Mouse (Mus musculus): Measurements from ENCODE around the gene Fibcd1. TPM values are rescaled to one million over a fixed set of nuclear protein-coding genes. Genes with fewer than 3 reads are reported as not detected.

The Fibcd1 gene
- total and polyA plus RNA-seq, 2 experiments from 2014 or later = not detected

DNA sequence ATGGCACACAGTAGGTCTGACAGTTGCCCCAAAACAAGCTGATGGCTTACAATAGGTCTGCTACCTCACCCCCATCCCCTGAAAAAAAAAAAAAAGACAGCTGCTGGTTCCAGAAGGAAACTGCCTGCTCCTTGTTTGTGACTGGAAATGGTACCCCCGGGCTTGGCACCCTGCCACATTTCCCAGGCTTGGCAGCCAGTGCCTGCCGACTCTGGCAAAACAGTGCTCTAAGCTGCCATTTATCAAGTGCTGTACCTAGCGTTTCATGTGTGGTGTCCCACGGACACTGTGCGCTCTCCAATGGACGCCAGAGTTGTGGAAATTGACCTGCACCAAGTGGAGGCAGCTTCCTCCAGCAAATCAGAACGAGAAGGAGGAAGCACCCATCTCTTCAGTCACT lies 17.9 kb downstream of the Fibcd1 start:
- Histone ChIP-seq H3K4me3 (ENCODE audit: low read depth, low read length) (no peak overlapping the region), H3K36me3 (replicated peaks; ENCODE audit: control insufficient read depth, insufficient read depth, low read length) (no peaks in the 10 kb centered on the region), H3K9ac (replicated peaks; ENCODE audit: low read depth, low read length) (no peak overlapping the region), H3K4me1 (ENCODE audit: control insufficient read depth, insufficient read depth) (peaks cover 4% of the 10 kb centered on the region; the same call in 1 of the 2 replicates), H3K27me3 (ENCODE audit: control insufficient read depth, insufficient read depth, low read length) (peaks cover 29% of the 10 kb centered on the region), H3K27ac (ENCODE audit: low read depth) (no peak overlapping the region), H3K4me2 (ENCODE audit: low read depth, low read length) (no peak overlapping the region), H3K9me3 (replicated peaks; ENCODE audit: control insufficient read depth, low read length) (no peaks in the 10 kb centered on the region)
- DNase-seq (ENCODE audit: low spot score) = no peak
- TF ChIP-seq EP300 (IDR thresholded peaks at IDR 0.05; ENCODE audit: low read depth) (no peak), CTCF (IDR thresholded peaks at IDR 0.05; ENCODE audit: low read depth) (no peak)
- WGBS = 25% methylated on average over 7 of the region's 7 CpGs
- no peak for ATAC-seq (ENCODE audit: insufficient read depth, low read depth)

- Histone ChIP-seq H3K9me3 (replicated peaks; ENCODE audit: control insufficient read depth, low read length) (no peaks in the 10 kb centered on the region), H3K9ac (replicated peaks; ENCODE audit: low read depth, low read length) (no peak overlapping the region), H3K4me2 (ENCODE audit: low read depth, low read length) (no peak overlapping the region), H3K27me3 (ENCODE audit: control insufficient read depth, insufficient read depth, low read length) (peaks cover 34% of the 10 kb centered on the region), H3K4me1 (ENCODE audit: control insufficient read depth, insufficient read depth) (peaks cover 4% of the 10 kb centered on the region; the same call in 1 of the 2 replicates), H3K4me3 (ENCODE audit: low read depth, low read length) (no peak overlapping the region), H3K36me3 (replicated peaks; ENCODE audit: control insufficient read depth, insufficient read depth, low read length) (no peaks in the 10 kb centered on the region), H3K27ac (ENCODE audit: low read depth) (no peak overlapping the region)
- TF ChIP-seq CTCF (IDR thresholded peaks at IDR 0.05; ENCODE audit: low read depth) (no peak), EP300 (IDR thresholded peaks at IDR 0.05; ENCODE audit: low read depth) (no peak)
- WGBS = 79% methylated on average over 14 of the region's 14 CpGs
- DNase-seq (ENCODE audit: low spot score) (no peak), ATAC-seq (ENCODE audit: insufficient read depth, low read depth) (no peak)
Observed at GRCm38 (mm10) chr2:31826094-31827085, 19.4 kb downstream of the Fibcd1 start.

DNA sequence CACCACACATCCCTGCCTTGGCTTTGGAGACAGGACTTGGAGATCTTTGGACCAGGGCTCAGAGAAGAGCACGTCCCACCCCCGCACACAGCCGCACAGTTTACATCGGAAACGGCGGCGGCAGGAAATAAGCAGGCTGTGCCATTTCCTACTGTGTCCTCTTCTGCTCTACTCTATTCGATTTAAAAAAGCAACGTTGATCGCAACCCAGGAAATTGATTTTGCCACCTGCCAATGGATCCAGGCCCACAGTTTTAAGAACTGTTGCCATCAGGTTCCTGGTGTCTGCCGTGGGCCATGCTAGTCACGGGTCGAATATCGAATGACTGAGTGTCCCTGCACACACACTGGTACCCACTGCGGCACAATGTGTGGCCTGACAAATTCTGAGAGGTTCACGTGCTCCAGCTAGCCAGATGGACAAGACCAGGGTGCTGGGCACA lies 20.3 kb downstream of the Fibcd1 start:
- no peak for DNase-seq (ENCODE audit: low spot score)
- H3K4me2 ChIP-seq (ENCODE audit: low read depth, low read length) = no peak overlapping the region
- no peak overlapping the region for H3K4me3 ChIP-seq (ENCODE audit: low read depth, low read length)
- 68% methylated on average over 16 of the region's 16 CpGs for WGBS
- H3K4me1 ChIP-seq (ENCODE audit: control insufficient read depth, insufficient read depth) = peaks cover 4% of the 10 kb centered on the region; the same call in 1 of the 2 replicates
- H3K36me3 ChIP-seq (replicated peaks; ENCODE audit: control insufficient read depth, insufficient read depth, low read length) = no peaks in the 10 kb centered on the region
- no peaks in the 10 kb centered on the region for H3K9me3 ChIP-seq (replicated peaks; ENCODE audit: control insufficient read depth, low read length)
- H3K9ac ChIP-seq (replicated peaks; ENCODE audit: low read depth, low read length) = no peak overlapping the region
- H3K27me3 ChIP-seq (ENCODE audit: control insufficient read depth, insufficient read depth, low read length) = peaks cover 43% of the 10 kb centered on the region
- TF ChIP-seq EP300 (IDR thresholded peaks at IDR 0.05; ENCODE audit: low read depth) (no peak), CTCF (IDR thresholded peaks at IDR 0.05; ENCODE audit: low read depth) (no peak)
- H3K27ac ChIP-seq (ENCODE audit: low read depth) = no peak overlapping the region
- ATAC-seq (ENCODE audit: insufficient read depth, low read depth) = no peak

- 78% methylated on average over 12 of the region's 15 CpGs for WGBS
- Histone ChIP-seq H3K4me3 (ENCODE audit: low read depth, low read length) (no peak overlapping the region), H3K4me2 (ENCODE audit: low read depth, low read length) (no peak overlapping the region), H3K36me3 (replicated peaks; ENCODE audit: control insufficient read depth, insufficient read depth, low read length) (no peaks in the 10 kb centered on the region), H3K27ac (ENCODE audit: low read depth) (no peak overlapping the region), H3K4me1 (ENCODE audit: control insufficient read depth, insufficient read depth) (peaks cover 4% of the 10 kb centered on the region; the same call in 1 of the 2 replicates), H3K9ac (replicated peaks; ENCODE audit: low read depth, low read length) (no peak overlapping the region), H3K27me3 (ENCODE audit: control insufficient read depth, insufficient read depth, low read length) (peaks cover 41% of the 10 kb centered on the region), H3K9me3 (replicated peaks; ENCODE audit: control insufficient read depth, low read length) (no peaks in the 10 kb centered on the region)
- DNase-seq (ENCODE audit: low spot score) (no peak), ATAC-seq (ENCODE audit: insufficient read depth, low read depth) (no peak)
- TF ChIP-seq EP300 (IDR thresholded peaks at IDR 0.05; ENCODE audit: low read depth) (no peak), CTCF (IDR thresholded peaks at IDR 0.05; ENCODE audit: low read depth) (peak; percentile 14; the same call in 1 of the 2 replicates)
Observed at GRCm38 (mm10) chr2:31823933-31824730, 21.7 kb downstream of the Fibcd1 start.
